Mouse (Mus musculus): ENCODE data around the gene Vmn2r110. TPM values are rescaled to one million over a fixed set of nuclear protein-coding genes. Genes with fewer than 3 reads are reported as not detected.

The Vmn2r110 gene
- under 1 TPM; 0.02 TPM for polyA plus RNA-seq (2017; shearing (Covaris generic))

DNA sequence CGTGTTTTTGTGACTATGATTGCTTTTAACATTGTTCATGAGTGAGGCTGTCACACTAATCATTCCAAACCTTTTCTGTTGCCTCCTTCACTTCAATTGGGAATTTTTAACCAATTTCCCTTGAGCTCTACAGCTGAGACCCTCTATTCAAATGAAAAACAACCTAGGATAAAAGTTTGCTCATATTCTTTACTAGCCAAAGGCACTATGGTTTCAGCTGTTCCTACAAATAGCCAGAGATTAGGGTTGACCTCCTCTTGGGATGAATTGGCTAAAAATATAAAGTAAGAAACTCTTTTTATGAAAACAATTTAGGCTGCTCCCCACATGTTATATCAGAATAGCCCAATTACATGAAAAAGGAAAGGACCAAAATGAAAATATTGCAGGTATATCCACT lies at the start of gene Vmn2r110:
Gene Vmn2r110, minus strand, starts transcription at position 101 of the 400 bp plus-strand sequence.

DNA sequence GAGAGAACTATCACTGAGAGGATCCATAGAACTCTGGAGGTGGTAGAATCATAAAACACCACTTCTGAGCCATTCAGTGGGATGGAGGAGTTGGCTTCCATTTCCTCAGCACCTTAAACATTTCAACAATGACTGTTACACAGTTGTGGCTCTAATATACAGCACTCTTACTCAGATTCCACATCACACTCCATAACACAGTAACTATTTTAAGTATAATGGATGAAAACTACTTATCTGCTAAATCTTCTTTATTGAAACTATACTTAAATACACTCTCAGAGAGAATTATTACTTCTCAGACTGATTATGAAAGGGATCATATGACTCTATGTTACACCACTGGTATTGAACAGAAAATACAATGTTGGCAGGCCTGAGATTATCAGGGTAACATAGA lies 28.6 kb upstream of the Vmn2r110 start, which contains the start of gene Fpr-rs3:
Gene Fpr-rs3, minus strand, starts transcription at position 101 of the 400 bp plus-strand sequence.

DNA sequence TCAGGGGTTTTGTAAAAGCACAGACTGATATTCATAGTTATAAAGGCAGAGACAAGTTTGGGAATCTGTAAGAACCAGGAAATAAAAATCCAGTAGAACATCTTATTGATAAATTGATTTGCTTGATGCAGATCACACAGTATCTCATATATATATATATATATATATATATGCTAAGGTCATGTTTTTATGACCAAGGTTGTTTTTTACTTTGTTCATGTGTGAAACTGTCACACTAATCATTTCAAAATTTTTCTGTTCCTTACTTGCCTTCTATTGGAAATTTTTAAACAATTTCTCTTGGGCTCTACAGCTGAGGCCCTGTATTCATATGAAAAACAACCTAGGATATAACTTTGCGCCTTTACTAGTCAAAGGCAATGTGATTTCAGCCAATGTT lies 31.6 kb downstream of the Vmn2r110 start, which contains the start of gene Vmn2r109:
Gene Vmn2r109, minus strand, starts transcription at position 101 of the 400 bp plus-strand sequence.

Other genes with a start within 250 kb of the Vmn2r110 start
- gene Vmn1r224, start 182.3 kb downstream of the Vmn2r110 start, polyA plus RNA-seq (2017; shearing (Covaris generic)), result not detected
- gene Vmn2r108, start 115.1 kb downstream of the Vmn2r110 start, polyA plus RNA-seq (2017; shearing (Covaris generic)), result under 1 TPM in 1 of 2 experiments, not detected in 1; 0.04 TPM
- gene Vmn1r225, start 98.3 kb downstream of the Vmn2r110 start, polyA plus RNA-seq (2017; shearing (Covaris generic)), result not detected
- not detected for gene Vmn2r109, start 31.7 kb downstream of the Vmn2r110 start, polyA plus RNA-seq (2017; shearing (Covaris generic))
- gene Fpr-rs3, start 28.5 kb upstream of the Vmn2r110 start, polyA plus RNA-seq (2017; shearing (Covaris generic)), result not detected
- gene Vmn1r226, start 86.4 kb upstream of the Vmn2r110 start, polyA plus RNA-seq (2017; shearing (Covaris generic)), result not detected
- not detected for gene Vmn1r227, start 133.4 kb upstream of the Vmn2r110 start, polyA plus RNA-seq (2017; shearing (Covaris generic))
- not detected for gene Vmn1r228, start 189.7 kb upstream of the Vmn2r110 start, polyA plus RNA-seq (2017; shearing (Covaris generic))
- gene Vmn1r229, start 215.1 kb upstream of the Vmn2r110 start, polyA plus RNA-seq (2017; shearing (Covaris generic)), result under 1 TPM in 1 of 2 experiments, not detected in 1; 0.17 TPM
- not detected for gene Vmn1r230, start 244.0 kb upstream of the Vmn2r110 start, polyA plus RNA-seq (2017; shearing (Covaris generic))